Mouse (Mus musculus) brain, embryonic 14.5 days (tissue): Measurements from ENCODE around the gene Pacsin2.

Experiments used
- CTCF ChIP-seq: fragments of 200-500 bp; IDR thresholded peaks from 2 replicates; pipeline ENCODE4 v1.5.1; 2012; ENCODE audit warnings: inconsistent platforms, mild to moderate bottlenecking, moderate library complexity, borderline replicate concordance; ENCODE audit not compliant: insufficient read depth, insufficient read length; ENCODE audit errors: extremely low read depth
- POLR2A ChIP-seq: fragments of 200-500 bp; IDR thresholded peaks from 2 replicates; pipeline ENCODE4 v1.6.1; 2012; ENCODE audit warnings: mild to moderate bottlenecking, inconsistent platforms, borderline replicate concordance; ENCODE audit not compliant: poor library complexity, insufficient read depth, insufficient read length, severe bottlenecking; ENCODE audit errors: extremely low read depth

- TF ChIP-seq POLR2A (no peak), CTCF (no peak)
Measured at GRCm38 (mm10) chr15:83364194-83364593, 100.2 kb downstream of the Pacsin2 start.
